Mouse (Mus musculus): ENCODE measurements around the gene Gpam.

- TF ChIP-seq CTCF (IDR thresholded peaks at IDR 0.05) = no peak
- TF ChIP-seq POLR2A (IDR thresholded peaks at IDR 0.05; ENCODE audit: insufficient read depth, low read depth, low read length) = no peak
- TF ChIP-seq EP300 (IDR thresholded peaks at IDR 0.05; ENCODE audit: insufficient read depth, low read depth, low read length) = no peak
Measured at GRCm38 (mm10) chr19:55165183-55165865, 38.3 kb upstream of the Gpam start.

All from heart, adult 2 months (tissue).